Mouse (Mus musculus) stomach, postnatal 0 days (tissue): ENCODE measurements around the gene Tns4.

Experiments
- CTCF ChIP-seq: IDR thresholded peaks from 2 replicates; pipeline ENCODE4 v1.5.1; 2016; ENCODE audit warnings: antibody characterized with exemption, low read depth, mild to moderate bottlenecking, moderate library complexity
- EP300 ChIP-seq: optimal IDR thresholded peaks from 2 replicates; pipeline ENCODE3; 2016; ENCODE audit warnings: antibody characterized with exemption

DNA sequence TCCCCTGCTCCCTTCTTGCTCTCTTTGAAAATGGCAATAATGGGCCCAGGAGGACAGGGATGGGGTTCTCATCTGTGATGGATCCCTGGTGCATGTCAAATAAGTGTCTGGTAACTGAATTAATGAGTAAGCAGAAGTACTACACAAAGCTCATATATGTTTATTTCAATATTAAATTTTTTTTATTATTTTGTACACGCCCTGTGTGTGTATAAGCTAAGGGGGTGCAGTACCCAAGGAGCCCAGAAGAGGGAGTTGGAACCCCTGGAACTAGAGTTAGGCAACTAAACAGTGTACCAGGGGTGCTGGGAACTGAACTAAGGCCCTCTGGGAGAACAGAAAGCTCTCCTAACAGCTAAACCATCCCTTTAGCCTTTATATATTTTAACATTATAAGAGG lies 29.3 kb upstream of the Tns4 start:
- TF ChIP-seq EP300: no peak
- TF ChIP-seq CTCF: peak; percentile 29
